Mouse (Mus musculus): ENCODE data around the gene Hrc. TPM values are rescaled to one million over a fixed set of nuclear protein-coding genes. Genes with fewer than 3 reads are reported as not detected.

The Hrc gene
- total and polyA plus RNA-seq, 3 experiments, result 0.10 to 0.21 TPM; not detected in 1

GRCm38 (mm10) chr7:45346905-45347304 lies 11.8 kb downstream of the Hrc start:
- in situ Hi-C loops (cut with MboI; ENCODE audit: low pct_ligation_motif_present, low pct_unique_long_range_greater_than_20kb, low sequenced_read_pairs), result loop anchor here (5.0 kb wide), 1 partner anchor 40 kb away; no protein-coding TSS in a partner anchor
- no peaks in the 10 kb centered on the region for H3K36me3 ChIP-seq (replicated peaks in 1 of 2; ENCODE audit: control insufficient read depth in 1 of 2, insufficient read depth in 1 of 2, low read length in 1 of 2)
- H3K79me2 ChIP-seq (replicated peaks; ENCODE audit: control insufficient read depth, extremely low read depth, insufficient read depth, poor library complexity, severe bottlenecking), result no peaks in the 10 kb centered on the region
- no peak overlapping the region for H3K27ac ChIP-seq (ENCODE audit: insufficient read depth, low read depth)
- dilution Hi-C loops (cut with MboI; ENCODE audit: extremely low pct_ligation_motif_present, extremely low pct_unique_long_range_greater_than_20kb, low sequenced_read_pairs), result no loop called here
- TF ChIP-seq UBTF (IDR thresholded peaks at IDR 0.05; ENCODE audit: low read depth, low read length), result no peak
- no peak for TF ChIP-seq ZC3H11A (IDR thresholded peaks at IDR 0.05; ENCODE audit: low read depth, low read length)
- no peak overlapping the region for H3K4me2 ChIP-seq (ENCODE audit: insufficient read depth, low read depth, poor library complexity, severe bottlenecking)
- no peak overlapping the region for H3K4me3 ChIP-seq (replicated peaks in 1 of 3; ENCODE audit: low read depth in 2 of 3, low read length in 2 of 3, poor library complexity in 1 of 3)
- no peak overlapping the region for H3K9ac ChIP-seq (ENCODE audit: insufficient read depth, low read depth)
- H3K9me3 ChIP-seq (replicated peaks; ENCODE audit: low read length), result no peaks in the 10 kb centered on the region
- no peaks in the 10 kb centered on the region for H3K4me1 ChIP-seq (ENCODE audit: control insufficient read depth in 1 of 2, insufficient read depth in 2 of 2)
- H3K27me3 ChIP-seq (replicated peaks), result peaks cover 30% of the 10 kb centered on the region
- no peak for DNase-seq (ENCODE audit: extremely low read depth)

GRCm38 (mm10) chr7:45353041-45353440 lies 18.0 kb downstream of the Hrc start:
- no peaks in the 10 kb centered on the region for H3K79me2 ChIP-seq (replicated peaks; ENCODE audit: control insufficient read depth, extremely low read depth, insufficient read depth, poor library complexity, severe bottlenecking)
- H3K27ac ChIP-seq (ENCODE audit: insufficient read depth, low read depth), result no peak overlapping the region
- no peaks in the 10 kb centered on the region for H3K4me1 ChIP-seq (ENCODE audit: control insufficient read depth in 1 of 2, insufficient read depth in 2 of 2)
- in situ Hi-C loops (cut with MboI; ENCODE audit: low pct_ligation_motif_present, low pct_unique_long_range_greater_than_20kb, low sequenced_read_pairs), result no loop called here
- H3K36me3 ChIP-seq (replicated peaks in 1 of 2; ENCODE audit: control insufficient read depth in 1 of 2, insufficient read depth in 1 of 2, low read length in 1 of 2), result no peaks in the 10 kb centered on the region
- no peak for DNase-seq (ENCODE audit: extremely low read depth)
- H3K9me3 ChIP-seq (replicated peaks; ENCODE audit: low read length), result no peaks in the 10 kb centered on the region
- peaks cover 47% of the 10 kb centered on the region for H3K27me3 ChIP-seq (replicated peaks)
- dilution Hi-C loops (cut with MboI; ENCODE audit: extremely low pct_ligation_motif_present, extremely low pct_unique_long_range_greater_than_20kb, low sequenced_read_pairs), result no loop called here
- no peak overlapping the region for H3K4me3 ChIP-seq (replicated peaks in 1 of 3; ENCODE audit: low read depth in 2 of 3, low read length in 2 of 3, poor library complexity in 1 of 3)
- no peak for TF ChIP-seq NELFE (IDR thresholded peaks at IDR 0.05; ENCODE audit: low read depth, low read length)
- no peak for TF ChIP-seq ZMIZ1 (IDR thresholded peaks at IDR 0.05; ENCODE audit: low read depth, low read length)
- TF ChIP-seq E2F4 (IDR thresholded peaks at IDR 0.05; ENCODE audit: insufficient replicate concordance, low read depth, low read length), result no peak
- TF ChIP-seq MXI1 (IDR thresholded peaks at IDR 0.05; ENCODE audit: low read depth, low read length), result no peak
- H3K4me2 ChIP-seq (ENCODE audit: insufficient read depth, low read depth, poor library complexity, severe bottlenecking), result no peak overlapping the region
- no peak overlapping the region for H3K9ac ChIP-seq (ENCODE audit: insufficient read depth, low read depth)

GRCm38 (mm10) chr7:45355318-45356020 lies 20.4 kb downstream of the Hrc start:
- H3K9me3 ChIP-seq (replicated peaks; ENCODE audit: low read length), result peaks cover 2% of the 10 kb centered on the region
- in situ Hi-C loops (cut with MboI; ENCODE audit: low pct_ligation_motif_present, low pct_unique_long_range_greater_than_20kb, low sequenced_read_pairs) (no loop called here), dilution Hi-C loops (cut with MboI; ENCODE audit: extremely low pct_ligation_motif_present, extremely low pct_unique_long_range_greater_than_20kb, low sequenced_read_pairs) (no loop called here)
- H3K27me3 ChIP-seq (replicated peaks), result peaks cover 52% of the 10 kb centered on the region
- H3K27ac ChIP-seq (ENCODE audit: insufficient read depth, low read depth), result no peak overlapping the region
- no peak overlapping the region for H3K4me3 ChIP-seq (replicated peaks in 1 of 3; ENCODE audit: low read depth in 2 of 3, low read length in 2 of 3, poor library complexity in 1 of 3)
- no peaks in the 10 kb centered on the region for H3K36me3 ChIP-seq (replicated peaks in 1 of 2; ENCODE audit: control insufficient read depth in 1 of 2, insufficient read depth in 1 of 2, low read length in 1 of 2)
- H3K4me2 ChIP-seq (ENCODE audit: insufficient read depth, low read depth, poor library complexity, severe bottlenecking), result no peak overlapping the region
- 0 out of 4 replicates have a peak, but pooled peaks cover 0 to under 1% of the 10 kb centered on the region in 2 experiments for H3K4me1 ChIP-seq (ENCODE audit: control insufficient read depth in 1 of 2, insufficient read depth in 2 of 2)
- no peak for TF ChIP-seq USF2 (conservative IDR thresholded peaks at IDR 0.05; ENCODE audit: low read depth, low read length)
- TF ChIP-seq JUND (conservative IDR thresholded peaks at IDR 0.05; ENCODE audit: low read depth, low read length), result no peak
- no peak for TF ChIP-seq E2F4 (IDR thresholded peaks at IDR 0.05; ENCODE audit: insufficient replicate concordance, low read depth, low read length)
- TF ChIP-seq PAX5 (IDR thresholded peaks at IDR 0.05; ENCODE audit: low read length), result no peak
- no peak for TF ChIP-seq HCFC1 (IDR thresholded peaks at IDR 0.05; ENCODE audit: low read depth, low read length)
- no peak for TF ChIP-seq MEF2A (IDR thresholded peaks at IDR 0.05; ENCODE audit: borderline replicate concordance, low read depth, low read length)
- no peak for TF ChIP-seq NELFE (IDR thresholded peaks at IDR 0.05; ENCODE audit: low read depth, low read length)
- TF ChIP-seq CHD1 (IDR thresholded peaks at IDR 0.05; ENCODE audit: low read depth, low read length), result no peak
- no peak for TF ChIP-seq RCOR1 (conservative IDR thresholded peaks at IDR 0.05; ENCODE audit: low read depth, low read length)
- no peak for TF ChIP-seq CHD2 (IDR thresholded peaks at IDR 0.05; ENCODE audit: low read length)
- no peak for TF ChIP-seq MYC (IDR thresholded peaks at IDR 0.05; ENCODE audit: low read depth, low read length)
- TF ChIP-seq NRF1 (IDR thresholded peaks at IDR 0.05; ENCODE audit: low read depth, low read length), result no peak
- no peak for TF ChIP-seq IRF4 (IDR thresholded peaks at IDR 0.05; ENCODE audit: low read depth, low read length)
- TF ChIP-seq ZC3H11A (IDR thresholded peaks at IDR 0.05; ENCODE audit: low read depth, low read length), result no peak
- no peak for TF ChIP-seq MXI1 (IDR thresholded peaks at IDR 0.05; ENCODE audit: low read depth, low read length)
- TF ChIP-seq MAX (IDR thresholded peaks at IDR 0.05; ENCODE audit: low read length), result no peak
- TF ChIP-seq GABPA (IDR thresholded peaks at IDR 0.05; ENCODE audit: insufficient replicate concordance, low read depth, low read length), result no peak
- TF ChIP-seq CTCF (conservative IDR thresholded peaks at IDR 0.05 in 1 of 2, IDR thresholded peaks at IDR 0.05 in 1 of 2; ENCODE audit: low read depth in 2 of 2, low read length in 2 of 2), result no peak
- H3K79me2 ChIP-seq (replicated peaks; ENCODE audit: control insufficient read depth, extremely low read depth, insufficient read depth, poor library complexity, severe bottlenecking), result no peaks in the 10 kb centered on the region
- H3K9ac ChIP-seq (ENCODE audit: insufficient read depth, low read depth), result no peak overlapping the region
- DNase-seq (ENCODE audit: extremely low read depth), result no peak
